Mouse (Mus musculus) cerebellum, adult 11-12 months (tissue): ENCODE data around the gene Lgr6.

ENCODE experiments used
- DNase-seq: peaks from one replicate; pipeline ENCODE4 v3.0.0; 2022

The Lgr6 gene

GRCm38 (mm10) chr1:135011912-135012311, 93.2 kb downstream of the Lgr6 start:
- no peak for DNase-seq

GRCm38 (mm10) chr1:135009833-135010232, 95.2 kb downstream of the Lgr6 start:
- DNase-seq = no peak

GRCm38 (mm10) chr1:135005696-135006095, 99.4 kb downstream of the Lgr6 start:
- no peak for DNase-seq

- no peak for DNase-seq
Observed at GRCm38 (mm10) chr1:135003346-135003745, 101.7 kb downstream of the Lgr6 start.

GRCm38 (mm10) chr1:135000527-135000926, 104.5 kb downstream of the Lgr6 start:
- no peak for DNase-seq

DNA sequence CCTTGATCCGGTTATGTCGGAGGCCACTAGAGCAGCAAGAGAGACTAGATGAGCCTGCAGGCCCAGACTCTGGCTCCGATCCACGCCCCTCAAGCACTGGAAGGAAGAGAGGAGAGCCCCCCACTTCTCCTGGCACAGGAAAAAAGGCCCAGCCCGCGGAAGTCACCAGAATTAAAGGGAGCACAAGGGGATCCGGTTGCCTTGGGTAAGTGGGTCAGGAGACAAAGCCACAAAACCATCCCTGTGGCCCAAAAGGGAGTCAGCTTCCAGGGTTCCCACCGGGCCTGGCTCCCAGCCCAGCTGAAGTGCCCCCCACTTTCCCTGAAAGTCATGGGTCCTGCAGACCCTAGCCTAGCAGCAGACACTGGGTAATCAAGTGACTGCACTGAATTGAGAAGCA, 106.8 kb downstream of the Lgr6 start:
- no peak for DNase-seq

GRCm38 (mm10) chr1:134997568-134997967, 107.5 kb downstream of the Lgr6 start:
- DNase-seq = no peak

- DNase-seq = no peak
Observed at GRCm38 (mm10) chr1:134996471-134996870, 108.6 kb downstream of the Lgr6 start.

- no peak for DNase-seq
Observed at GRCm38 (mm10) chr1:134995954-134996353, 109.1 kb downstream of the Lgr6 start.

DNA sequence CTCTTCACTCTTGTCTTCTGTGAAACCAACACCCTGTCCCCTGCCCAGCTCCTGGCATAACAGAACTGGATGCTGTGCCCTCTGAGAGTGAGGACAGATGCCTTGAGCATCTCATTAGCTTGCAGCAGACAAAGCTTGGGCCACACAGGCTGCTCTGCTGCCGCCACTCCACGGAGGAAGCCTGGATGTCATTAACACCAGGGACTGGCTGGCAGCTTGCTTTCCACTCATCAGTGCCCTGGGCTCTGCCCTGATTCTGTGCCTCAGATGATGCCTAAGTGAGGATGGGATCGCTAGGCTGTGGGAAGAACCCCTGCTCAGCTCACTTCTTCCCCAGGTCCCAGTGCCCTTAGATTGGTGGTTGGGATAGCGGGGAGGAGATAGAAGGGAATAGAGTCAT, 109.6 kb downstream of the Lgr6 start:
- no peak for DNase-seq

GRCm38 (mm10) chr1:134994739-134995138, 110.3 kb downstream of the Lgr6 start:
- no peak for DNase-seq

DNA sequence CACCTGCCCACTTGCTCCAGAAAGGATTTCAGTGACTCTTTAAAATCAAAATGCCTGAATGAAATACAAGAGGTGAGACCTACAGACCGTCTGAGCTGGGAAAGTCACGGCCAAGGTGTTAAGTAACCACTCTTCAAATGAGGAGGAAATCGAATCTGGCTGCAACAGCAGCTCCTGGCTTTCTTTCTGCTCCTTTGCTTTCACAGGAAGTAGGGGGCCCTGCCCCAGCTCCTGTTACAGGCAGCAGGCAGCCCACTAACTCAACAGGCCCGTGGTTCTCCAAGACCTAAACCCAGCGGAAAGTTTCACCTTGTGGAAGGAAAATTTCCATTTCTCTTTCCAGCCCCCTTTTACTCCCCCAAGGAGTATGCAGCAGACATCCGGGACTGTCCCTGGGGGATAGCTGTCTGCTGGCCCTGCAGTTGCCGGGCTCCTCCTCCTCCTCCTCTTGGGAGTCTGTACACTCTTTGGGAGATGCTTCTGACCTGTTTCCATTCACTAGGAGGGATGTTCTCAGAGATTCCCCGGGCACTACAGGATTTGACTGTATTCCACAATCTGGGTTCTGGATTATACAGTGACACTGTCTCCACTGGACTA, 112.9 kb downstream of the Lgr6 start:
- DNase-seq = no peak

GRCm38 (mm10) chr1:134989372-134989771, 115.7 kb downstream of the Lgr6 start:
- peak; percentile 68 for DNase-seq

GRCm38 (mm10) chr1:134987962-134988341, 117.1 kb downstream of the Lgr6 start:
- DNase-seq = no peak

DNA sequence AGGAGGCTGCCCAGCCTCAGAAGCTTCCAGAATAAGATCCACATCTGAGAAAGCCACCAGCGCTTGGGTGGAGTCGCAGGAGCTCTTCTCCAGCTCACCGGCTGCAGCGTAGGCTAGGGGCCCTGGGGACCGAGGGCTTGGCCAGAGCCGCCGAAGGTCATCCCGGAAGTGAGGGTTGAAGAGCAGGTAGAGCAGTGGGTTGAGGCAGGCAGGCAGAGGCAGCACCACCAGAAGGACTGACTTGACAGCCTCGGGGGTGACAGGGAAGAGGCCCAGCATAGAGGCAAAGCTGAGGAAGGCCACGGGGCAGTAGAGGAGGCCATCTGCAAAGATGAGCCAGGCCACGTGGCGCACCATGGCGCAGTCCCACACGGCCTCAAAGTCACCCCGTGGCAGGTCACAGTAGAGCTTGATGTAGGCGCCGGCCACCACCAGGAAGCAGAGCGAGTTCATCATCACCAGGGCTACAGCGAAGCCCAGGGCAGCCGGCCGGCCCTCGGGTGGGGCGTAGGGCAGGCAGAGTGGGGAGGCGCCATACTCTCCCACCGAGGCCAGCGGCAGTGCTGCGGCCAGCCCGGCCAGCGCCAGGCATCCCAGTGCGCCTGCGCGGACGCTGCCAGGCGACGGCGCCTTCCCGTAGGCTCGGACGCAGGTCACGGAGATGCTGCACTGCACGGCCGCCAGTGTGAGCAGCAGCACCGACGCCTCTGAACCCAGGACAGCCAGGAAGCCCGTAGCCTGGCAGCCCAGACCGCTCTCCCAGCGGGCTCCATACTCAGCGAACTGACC, 117.7 kb downstream of the Lgr6 start:
- peak; percentile 71 for DNase-seq

DNA sequence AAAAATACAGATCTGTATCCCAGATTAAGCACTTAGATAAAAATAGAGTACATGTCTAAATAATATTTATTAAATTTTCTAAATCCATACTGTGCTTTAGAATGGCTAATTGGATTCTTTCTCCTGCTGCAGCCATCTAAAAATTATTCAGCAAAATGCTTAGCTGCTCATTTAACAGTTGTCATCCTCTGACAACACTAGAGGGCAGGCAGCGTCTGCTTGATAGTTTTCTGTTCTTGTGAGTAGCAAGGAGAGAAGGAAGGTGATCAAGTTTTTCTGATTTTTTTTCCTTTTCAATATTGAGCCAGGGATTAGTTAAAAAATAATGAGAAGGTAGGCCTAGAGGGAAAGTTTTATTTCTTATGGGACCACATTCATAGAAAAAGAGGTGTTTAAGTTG, 132.2 kb downstream of the Lgr6 start:
- no peak for DNase-seq

- DNase-seq = no peak
Observed at GRCm38 (mm10) chr1:134965430-134965829, 139.6 kb downstream of the Lgr6 start.

- no peak for DNase-seq
Observed at GRCm38 (mm10) chr1:134962821-134963220, 142.3 kb downstream of the Lgr6 start.

- DNase-seq = peak; percentile 93
Observed at GRCm38 (mm10) chr1:134962053-134962803, 142.8 kb downstream of the Lgr6 start, which contains the start of gene Ube2t. Gene Ube2t (plus strand): TSS chr1:134962565.

- DNase-seq = no peak
Observed at GRCm38 (mm10) chr1:134960634-134961033, 144.4 kb downstream of the Lgr6 start.

DNA sequence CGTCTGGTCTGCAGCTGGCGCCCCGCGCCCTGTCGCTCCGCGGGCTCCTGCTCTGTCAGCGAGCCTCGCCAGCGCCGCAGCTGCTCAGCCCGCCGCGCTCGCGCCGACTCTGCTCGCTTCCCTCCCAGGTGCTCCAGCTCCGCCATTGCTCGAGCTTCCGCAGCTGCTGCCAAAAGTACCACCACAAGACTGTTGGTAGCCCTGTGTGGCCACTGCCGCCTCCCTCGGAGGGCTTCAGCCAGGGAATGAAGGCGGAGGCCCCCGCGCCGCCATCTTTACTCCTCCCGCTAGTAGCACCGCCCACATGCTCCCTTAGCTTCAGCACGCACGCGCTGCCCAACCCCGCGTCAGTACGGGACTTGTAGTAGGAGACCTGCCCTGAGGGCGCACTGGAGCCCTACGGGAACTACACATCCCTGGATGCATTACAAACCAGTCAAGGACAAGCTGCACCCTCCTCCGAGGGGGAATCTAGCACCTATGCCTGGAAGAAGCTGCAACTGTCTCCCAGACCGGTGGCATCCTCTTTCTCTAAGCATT, 149.4 kb downstream of the Lgr6 start, which contains the start of gene Ppp1r12b:
Gene Ppp1r12b, minus strand, starts transcription at position 306 of the 540 bp plus-strand sequence.
- peak; percentile 99 for DNase-seq

GRCm38 (mm10) chr1:134955050-134955636, 149.9 kb downstream of the Lgr6 start:
- no peak for DNase-seq

DNA sequence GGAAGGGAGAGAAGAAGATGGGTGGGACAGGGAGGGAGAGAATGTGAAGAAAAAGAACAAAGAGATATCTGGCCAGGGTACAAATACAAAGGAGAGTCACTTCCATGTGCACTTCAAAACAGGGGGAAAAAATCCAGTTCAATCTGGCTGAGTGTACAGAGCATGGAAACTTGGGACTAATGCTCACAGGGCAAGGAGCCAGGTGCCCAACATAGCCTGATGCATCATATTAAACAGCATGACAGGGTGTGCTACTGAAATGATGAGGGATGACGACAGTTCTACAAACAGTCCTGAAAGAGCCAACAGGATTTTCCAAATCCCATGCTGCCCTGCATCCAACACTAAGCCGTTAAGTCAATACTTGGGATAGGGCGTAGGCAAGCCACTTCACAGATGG, 155.1 kb downstream of the Lgr6 start:
- DNase-seq = peak; percentile 23
